Mouse (Mus musculus) spleen, adult 2 months (tissue): ENCODE results near the gene BC080695.

ENCODE experiments used
- CTCF ChIP-seq: fragments of 200-500 bp; IDR thresholded peaks from 2 replicates; pipeline ENCODE4 v1.5.1; 2011; ENCODE audit warnings: mild to moderate bottlenecking, inconsistent platforms; ENCODE audit not compliant: insufficient read depth, insufficient read length, insufficient replicate concordance; ENCODE audit errors: extremely low read depth
- POLR2A ChIP-seq: fragments of 200-500 bp; IDR thresholded peaks from 2 replicates; pipeline ENCODE4 v1.6.1; 2011; ENCODE audit warnings: low read depth, low read length, inconsistent platforms

GRCm38 (mm10) chr4:143511043-143511442 is 40.5 kb upstream of the BC080695 start, which contains the start of gene Gm13043:
- TF ChIP-seq CTCF (no peak), POLR2A (no peak)
